Mouse (Mus musculus) liver, embryonic 14.5 days (tissue): ENCODE measurements around the gene Phf21b. TPM values are rescaled to one million over a fixed set of nuclear protein-coding genes. Genes with fewer than 3 reads are reported as not detected.

Experiments
- ATAC-seq: fragments of 200-750 bp; cut with Nextera tagmentation; 2 replicates; pipeline ENCODE4 v1.8.0; 2017; ENCODE audit warnings: moderate number of reproducible peaks, mild to moderate bottlenecking, moderate library complexity; ENCODE audit not compliant: insufficient read depth
- DNase-seq, 3 experiments: peaks; one replicate each; pipeline ENCODE4 v3.0.0-alpha.2; 2012 to 2013; ENCODE audit warnings: low read depth in 3 of 3, low spot score in 3 of 3
- H3K27ac ChIP-seq: fragments of 300-500 bp; sonication (generic); 2 replicates; pipeline ENCODE4 v1.5.1; 2014; ENCODE audit warnings: moderate library complexity, mild to moderate bottlenecking, control low read depth, inconsistent platforms
- H3K27me3 ChIP-seq: fragments of 300-500 bp; sonication (generic); 2 replicates; pipeline ENCODE4 v1.6.1; 2014; ENCODE audit warnings: mild to moderate bottlenecking, low read length, moderate library complexity; ENCODE audit not compliant: control insufficient read depth, insufficient read depth
- H3K36me3 ChIP-seq: fragments of 300-500 bp; sonication (generic); replicated peaks from 2 replicates; pipeline ENCODE4 v1.6.1; 2014; ENCODE audit warnings: low read depth; ENCODE audit not compliant: control insufficient read depth, insufficient read depth
- H3K4me1 ChIP-seq, 2 experiments: fragments of 200-500 bp in 1 of 2; fragments of 300-500 bp in 1 of 2; sonication (generic) in 1 of 2; replicated peaks; 2 replicates each; pipeline ENCODE4 v1.6.1; 2012 to 2014; ENCODE audit warnings: antibody characterized with exemption in 1 of 2, inconsistent platforms in 1 of 2, low read length in 1 of 2; ENCODE audit not compliant: control insufficient read depth in 2 of 2, insufficient read depth in 2 of 2
- H3K4me2 ChIP-seq: fragments of 300-500 bp; sonication (generic); 2 replicates; pipeline ENCODE4 v1.6.1; 2014; ENCODE audit warnings: low read depth, mild to moderate bottlenecking, control low read depth, moderate library complexity
- H3K4me3 ChIP-seq, 2 experiments: fragments of 200-500 bp in 1 of 2; fragments of 300-500 bp in 1 of 2; sonication (generic) in 1 of 2; 2 replicates each; pipeline ENCODE4 v1.5.1; 2012 to 2014; ENCODE audit warnings: low read depth in 2 of 2, low read length in 2 of 2, mild to moderate bottlenecking in 2 of 2, control low read depth in 1 of 2, inconsistent platforms in 1 of 2, moderate library complexity in 1 of 2; ENCODE audit not compliant: insufficient read depth in 1 of 2
- H3K9ac ChIP-seq: fragments of 300-500 bp; sonication (generic); replicated peaks from 2 replicates; pipeline ENCODE4 v1.6.1; 2014; ENCODE audit warnings: mild to moderate bottlenecking, control low read depth, moderate library complexity
- H3K9me3 ChIP-seq: fragments of 300-500 bp; sonication (generic); 2 replicates; pipeline ENCODE4 v1.6.1; 2016; ENCODE audit warnings: low read length, mixed read lengths; ENCODE audit not compliant: control insufficient read depth
- CTCF ChIP-seq: IDR thresholded peaks from 2 replicates; pipeline ENCODE4 v1.5.1; 2016; ENCODE audit warnings: antibody characterized with exemption, low read depth, control low read depth
- EP300 ChIP-seq: IDR thresholded peaks from 2 replicates; pipeline ENCODE4 v1.6.1; 2016; ENCODE audit warnings: antibody characterized with exemption, low read depth
- WGBS: fragments of 180-500 bp; shearing (Covaris S2); extraction: QIAGEN DNeasy Blood & Tissue Kit; methylation state at CpG from one replicate; pipeline ENCODE4 v1.1.7; 2014; ENCODE audit not compliant: insufficient replicate concordance; 5-methylcytosine and 5-hydroxymethylcytosine counted together
- polyA plus RNA-seq, 2 experiments: library from polyadenylated mRNA; depleted of rRNA in 1 of 2; stranded (reverse) in 1 of 2; unstranded in 1 of 2; fragments of >200 nt; fragmentation: Nextera tagmentation in 1 of 2; extraction: Ambion mirVana in 1 of 2; gene quantifications; 2 replicates each; pipeline versions ENCODE4 v1.2.1 to v1.2.3; 2012 to 2014

Phf21b gene
- polyA plus RNA-seq, 2 experiments: 0.69 TPM; not detected in 1

DNA sequence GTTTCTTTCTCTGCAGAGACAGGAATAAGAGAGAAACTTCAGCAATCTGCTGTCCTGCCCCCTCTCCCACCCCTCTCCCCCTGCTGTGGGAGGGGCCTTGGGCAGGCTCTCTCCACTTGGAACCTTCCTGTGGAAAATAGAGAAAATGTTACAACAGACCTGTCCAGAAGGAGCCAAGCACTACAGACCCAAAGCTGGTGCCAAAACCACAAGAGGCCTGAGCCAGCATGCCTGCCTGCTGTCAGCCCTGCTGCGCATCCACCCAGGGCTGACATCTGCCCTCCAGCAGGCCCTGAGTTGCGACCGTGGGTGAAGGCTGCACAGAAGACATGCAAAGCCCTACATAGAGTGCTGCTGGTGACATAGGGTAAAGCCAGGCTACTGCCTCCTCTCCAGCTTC is 16.3 kb downstream of the Phf21b start:
- WGBS: 75% methylated on average over 3 of the region's 3 CpGs
- no peak overlapping the region for H3K9ac ChIP-seq
- no peak overlapping the region for H3K27ac ChIP-seq
- no peak overlapping the region for H3K4me2 ChIP-seq
- H3K36me3 ChIP-seq: no peaks in the 10 kb centered on the region
- ATAC-seq (no peak), DNase-seq (no peak)
- peaks cover 0 to 3% of the 10 kb centered on the region in 2 experiments; a peak in 1 of 4 replicates for H3K4me1 ChIP-seq
- H3K9me3 ChIP-seq: no peaks in the 10 kb centered on the region
- H3K27me3 ChIP-seq: no peaks in the 10 kb centered on the region
- TF ChIP-seq EP300 (no peak), CTCF (no peak)
- H3K4me3 ChIP-seq: no peak overlapping the region

DNA sequence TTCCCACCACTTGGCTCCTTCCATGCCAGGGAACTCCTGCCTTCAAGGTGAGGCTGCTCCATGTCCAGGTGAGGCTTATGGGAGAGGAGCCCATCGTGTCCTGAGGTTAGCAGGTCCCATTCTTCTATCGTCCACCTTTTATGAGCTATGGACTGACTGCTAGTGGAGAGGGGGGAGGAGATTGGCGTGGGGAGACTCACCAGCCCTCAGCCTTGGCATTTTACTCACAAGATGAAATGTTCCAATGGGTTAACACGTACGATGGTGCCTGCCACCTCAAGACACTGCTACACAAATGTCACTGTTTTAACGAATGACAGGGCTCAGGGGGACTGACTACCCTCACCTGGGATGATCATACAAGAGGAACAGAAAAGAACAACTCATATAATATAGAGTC is 18.0 kb downstream of the Phf21b start:
- ATAC-seq: no peak
- H3K4me3 ChIP-seq: no peak overlapping the region
- H3K27me3 ChIP-seq: no peaks in the 10 kb centered on the region
- no peak overlapping the region for H3K27ac ChIP-seq
- WGBS: 47% methylated on average over 6 of the region's 6 CpGs
- TF ChIP-seq EP300 (no peak), CTCF (no peak)
- H3K36me3 ChIP-seq: no peaks in the 10 kb centered on the region
- H3K9me3 ChIP-seq: no peaks in the 10 kb centered on the region
- H3K4me2 ChIP-seq: no peak overlapping the region
- H3K4me1 ChIP-seq: peaks cover 0 to 3% of the 10 kb centered on the region in 2 experiments; a peak in 1 of 4 replicates
- no peak for DNase-seq
- H3K9ac ChIP-seq: no peak overlapping the region

DNA sequence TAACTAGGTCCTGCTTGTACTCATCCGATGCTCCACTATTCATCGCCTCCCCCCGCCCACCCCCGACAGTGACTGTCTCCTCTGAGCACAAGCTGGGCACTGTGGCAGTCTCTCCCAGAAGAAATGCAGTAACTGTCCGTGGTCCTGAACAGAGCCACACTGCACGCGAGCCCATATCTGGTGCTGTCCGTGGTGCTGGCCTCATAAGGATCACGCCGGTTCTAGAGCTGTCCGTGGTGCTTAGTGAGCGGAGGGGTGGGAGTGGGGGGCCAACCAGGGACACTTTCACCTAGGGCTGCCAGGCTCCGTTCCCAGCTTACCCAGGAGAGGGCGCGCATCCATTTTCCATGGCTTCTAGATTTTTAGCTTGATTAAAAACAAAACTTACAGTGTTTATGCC is 26.4 kb downstream of the Phf21b start:
- no peak overlapping the region for H3K27ac ChIP-seq
- WGBS: 2% methylated on average over 15 of the region's 15 CpGs
- no peaks in the 10 kb centered on the region for H3K36me3 ChIP-seq
- peak; percentile 28; the same call in 1 of the 2 replicates for ATAC-seq
- H3K9ac ChIP-seq: no peak overlapping the region
- DNase-seq: peak; percentile 48 to 57 (median 54)
- H3K4me2 ChIP-seq: no peak overlapping the region
- no peak overlapping the region for H3K4me3 ChIP-seq
- no peak for TF ChIP-seq EP300
- peak; percentile 30; the same call in 1 of the 2 replicates for TF ChIP-seq CTCF
- H3K9me3 ChIP-seq: no peaks in the 10 kb centered on the region
- no peaks in the 10 kb centered on the region for H3K27me3 ChIP-seq
- no peaks in the 10 kb centered on the region for H3K4me1 ChIP-seq

DNA sequence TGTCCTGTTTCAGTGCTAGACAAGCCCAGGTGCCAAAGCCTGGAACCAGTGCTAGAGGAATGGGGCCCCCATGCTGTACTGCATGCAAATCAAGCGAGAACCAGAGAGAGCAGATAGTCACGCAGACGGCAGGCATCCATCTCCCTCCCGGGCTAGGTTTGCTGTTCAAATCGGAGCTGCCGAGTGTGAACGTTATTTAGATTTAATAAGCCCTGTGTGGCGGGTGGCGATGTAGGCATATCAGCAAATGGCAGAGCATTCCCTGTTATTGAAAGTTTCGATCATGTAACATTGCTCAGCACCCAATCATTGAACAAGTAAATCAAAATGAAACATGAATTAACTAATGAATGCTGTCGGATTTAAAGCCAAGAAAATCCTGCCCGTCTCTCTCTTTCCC is 27.2 kb downstream of the Phf21b start:
- Histone ChIP-seq H3K27me3 (no peaks in the 10 kb centered on the region), H3K4me3 (no peak overlapping the region), H3K4me1 (no peaks in the 10 kb centered on the region), H3K27ac (no peak overlapping the region), H3K36me3 (no peaks in the 10 kb centered on the region), H3K9ac (no peak overlapping the region), H3K9me3 (no peaks in the 10 kb centered on the region), H3K4me2 (no peak overlapping the region)
- 79% methylated on average over 12 of the region's 12 CpGs for WGBS
- ATAC-seq (no peak), DNase-seq (no peak)
- TF ChIP-seq CTCF (no peak), EP300 (no peak)

DNA sequence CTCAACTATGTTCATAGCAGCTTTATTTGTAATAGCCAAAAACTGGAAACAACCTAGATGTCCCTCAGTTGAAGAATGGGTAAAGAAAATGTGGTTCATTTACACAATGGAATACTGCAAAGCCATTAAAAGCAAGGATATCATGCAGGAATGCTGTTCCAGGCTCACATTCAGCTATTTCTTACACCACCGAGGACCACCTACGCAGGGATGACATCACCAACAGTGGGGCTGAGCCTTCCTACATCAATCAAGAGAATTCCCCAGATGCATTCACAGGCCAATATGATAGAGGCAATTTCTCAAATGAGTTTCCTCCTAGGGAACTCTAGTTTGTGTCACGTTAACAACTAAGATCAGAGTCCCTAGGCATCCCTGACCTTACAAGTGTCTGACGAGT is 32.8 kb downstream of the Phf21b start:
- no peaks in the 10 kb centered on the region for H3K4me1 ChIP-seq
- TF ChIP-seq CTCF (no peak), EP300 (no peak)
- no peak for ATAC-seq
- H3K27me3 ChIP-seq: no peaks in the 10 kb centered on the region
- H3K27ac ChIP-seq: no peak overlapping the region
- H3K9ac ChIP-seq: no peak overlapping the region
- no peak overlapping the region for H3K4me2 ChIP-seq
- no peak for DNase-seq
- no peak overlapping the region for H3K4me3 ChIP-seq
- no peaks in the 10 kb centered on the region for H3K9me3 ChIP-seq
- 66% methylated on average over 4 of the region's 4 CpGs for WGBS
- H3K36me3 ChIP-seq: no peaks in the 10 kb centered on the region
